Mouse (Mus musculus) heart, postnatal 25 days (tissue): ENCODE data around the gene Thada. TPM values are rescaled to one million over a fixed set of nuclear protein-coding genes. Genes with fewer than 3 reads are reported as not detected.
A peak's percentile ranks its signal among the peaks of the same experiment; 100 is the strongest.
"Not testable (repeated sequence)": the region's sequence is repeated elsewhere in the genome, so short reads cannot be mapped to it uniquely, and the experiment has no call there.

Experiments used
- DNase-seq: peaks from one replicate; pipeline ENCODE4 v3.0.0; 2022; ENCODE audit warnings: low spot score
- intact Hi-C: fragments of 180-260 bp; cut with DNase I; formaldehyde crosslinking; loops from one replicate; pipeline ENCODE4 v1.15.1; 2025
- total RNA-seq, 2 experiments: library from RNA; stranded (reverse); gene quantifications; 2 replicates each; pipeline ENCODE4 v1.2.3; 2021

Thada gene
- total RNA-seq, 2 experiments from 2014 or later, result 7.9 to 8.1 TPM

DNA sequence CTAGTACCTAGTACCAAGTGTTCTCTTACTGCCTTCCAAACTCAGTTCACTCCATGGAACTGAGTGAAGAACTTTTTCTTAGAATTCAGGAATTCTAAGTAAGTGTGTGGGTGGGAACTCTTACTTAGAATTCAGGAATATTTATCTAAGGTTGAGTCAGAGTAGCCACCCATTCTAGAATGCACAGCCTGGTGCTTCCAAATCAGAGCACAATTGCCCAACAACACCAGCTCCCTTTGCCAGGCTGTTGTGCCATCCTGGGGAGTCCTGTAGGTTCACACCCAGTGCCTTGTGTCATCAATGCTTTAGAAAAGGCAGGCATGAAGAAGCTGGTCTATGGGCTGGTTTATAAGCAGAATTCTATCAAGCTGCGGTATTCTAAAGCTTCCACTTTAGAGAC, 145.4 kb downstream of the Thada start:
- intact Hi-C loops, result no loop called here
- no peak for DNase-seq

GRCm38 (mm10) chr17:84314341-84314740, 151.7 kb downstream of the Thada start:
- intact Hi-C loops, result no loop called here
- DNase-seq, result no peak

- intact Hi-C loops, result no loop called here
- DNase-seq, result no peak
Measured at GRCm38 (mm10) chr17:84313494-84313893, 152.5 kb downstream of the Thada start.

- intact Hi-C loops, result no loop called here
- no peak for DNase-seq
Measured at GRCm38 (mm10) chr17:84306151-84306550, 159.9 kb downstream of the Thada start.

DNA sequence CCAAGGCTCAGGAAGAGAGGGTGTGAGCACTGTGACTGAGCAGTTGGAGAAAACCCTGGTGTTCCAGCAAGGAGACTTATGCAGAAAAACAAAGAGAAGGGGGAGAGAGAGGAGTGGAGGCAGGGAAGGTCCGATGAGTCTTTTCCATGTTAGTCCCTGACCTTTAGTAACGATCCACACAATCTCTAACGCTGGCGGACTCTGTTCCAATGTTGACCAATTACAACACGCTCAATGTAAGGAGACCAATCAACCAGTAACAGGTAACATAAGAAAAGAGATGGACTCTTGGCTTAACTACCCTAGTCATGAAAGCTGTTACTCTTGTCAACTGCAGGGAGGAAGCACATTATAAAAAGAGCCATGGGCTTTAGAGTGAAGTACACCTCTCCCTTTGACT, 160.9 kb downstream of the Thada start:
- intact Hi-C loops, result no loop called here
- DNase-seq, result no peak

DNA sequence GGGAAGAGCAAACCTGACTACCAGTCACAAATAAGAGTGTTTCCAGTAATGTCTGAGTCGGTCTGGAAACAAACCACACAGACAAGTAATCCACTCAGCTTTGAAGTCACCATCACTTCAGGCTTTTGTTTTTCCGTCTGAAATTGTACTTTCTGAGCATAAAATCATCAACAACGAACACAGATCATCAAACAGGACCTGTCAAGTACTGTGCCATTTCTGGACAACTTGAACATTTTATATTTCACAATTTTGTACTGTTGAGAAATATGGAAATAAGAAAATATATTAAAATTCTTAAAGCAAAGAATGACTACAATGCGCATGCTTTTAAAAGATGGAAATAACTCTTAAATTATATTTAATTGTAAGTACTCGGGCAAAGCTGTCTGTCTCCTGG, 161.9 kb downstream of the Thada start:
- intact Hi-C loops, result no loop called here
- no peak for DNase-seq

DNA sequence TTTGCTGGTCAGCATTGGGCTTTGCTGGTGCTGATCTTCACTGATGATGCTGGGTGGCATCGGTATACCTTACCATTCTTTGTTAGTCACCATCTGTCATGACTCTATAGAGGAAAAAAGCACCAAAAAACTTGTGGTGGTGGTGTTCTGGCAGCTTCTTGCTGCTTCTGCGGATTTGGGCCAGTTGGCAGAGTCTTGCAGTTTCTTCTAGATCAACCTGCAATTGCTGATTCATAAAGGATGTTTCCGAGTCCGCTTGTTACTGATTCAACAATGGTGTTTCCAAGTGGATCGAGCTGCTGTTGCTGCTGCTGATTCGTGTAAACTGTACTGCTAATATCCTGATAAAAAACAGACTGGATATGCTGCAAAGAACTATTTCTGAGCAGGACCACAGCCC, 168.0 kb downstream of the Thada start:
- intact Hi-C loops, result no loop called here
- no peak for DNase-seq

- intact Hi-C loops, result no loop called here
- no peak for DNase-seq
Measured at GRCm38 (mm10) chr17:84293221-84293620, 172.8 kb downstream of the Thada start.

GRCm38 (mm10) chr17:84291228-84291627, 174.8 kb downstream of the Thada start:
- DNase-seq, intact Hi-C loops: not testable (repeated sequence)

DNA sequence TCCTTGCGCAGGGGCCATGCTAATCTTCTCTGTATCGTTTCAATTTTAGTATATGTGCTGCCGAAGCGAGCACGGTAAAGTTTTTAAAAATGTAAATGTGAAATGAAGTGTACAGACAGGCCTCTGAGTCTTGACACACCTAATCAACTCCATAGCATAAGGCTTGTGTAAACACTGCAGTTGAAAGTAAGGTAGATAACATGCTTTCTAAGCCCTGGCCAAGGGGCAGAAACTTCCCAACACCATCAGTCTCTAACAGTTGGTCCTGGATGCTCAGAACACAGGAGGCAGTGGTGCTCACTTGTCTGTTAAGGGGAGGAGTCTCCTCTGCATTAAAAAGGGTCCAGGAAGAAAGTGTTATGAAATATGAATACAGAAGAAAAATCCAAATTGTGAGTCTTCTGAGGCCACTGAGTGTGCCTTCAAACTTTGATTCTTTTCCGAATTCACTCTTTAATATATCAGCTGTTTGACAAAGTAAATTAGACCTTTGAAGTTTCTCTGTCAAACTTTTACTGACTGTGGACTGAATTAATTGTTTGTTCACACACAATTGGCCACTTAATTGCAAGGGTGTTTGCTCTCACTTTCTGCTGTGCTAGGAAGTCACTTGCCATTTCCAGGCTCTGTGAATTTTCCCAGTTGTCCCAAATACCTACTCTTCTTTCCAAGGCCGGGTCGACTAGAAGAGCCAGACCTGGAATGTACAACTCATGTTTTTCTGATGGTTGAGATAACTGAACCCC, 178.2 kb downstream of the Thada start:
- no peak for DNase-seq
- intact Hi-C loops, result no loop called here

- no peak for DNase-seq
- intact Hi-C loops, result no loop called here
Measured at GRCm38 (mm10) chr17:84286536-84286935, 179.5 kb downstream of the Thada start.

GRCm38 (mm10) chr17:84282388-84283280, 183.4 kb downstream of the Thada start:
- intact Hi-C loops, result no loop called here
- no peak for DNase-seq

GRCm38 (mm10) chr17:84279001-84279400, 187.0 kb downstream of the Thada start:
- intact Hi-C loops, result loop anchor here (10.0 kb wide), 1 partner anchor 86 kb away; no protein-coding TSS in a partner anchor
- no peak for DNase-seq

- intact Hi-C loops, result loop anchor here (10.0 kb wide), 1 partner anchor 86 kb away; no protein-coding TSS in a partner anchor
- no peak for DNase-seq
Measured at GRCm38 (mm10) chr17:84278193-84278953, 187.6 kb downstream of the Thada start.

GRCm38 (mm10) chr17:84274999-84275398, 191.0 kb downstream of the Thada start:
- intact Hi-C loops, result loop anchor here (10.0 kb wide), 1 partner anchor 90 kb away; no protein-coding TSS in a partner anchor
- DNase-seq, result no peak

DNA sequence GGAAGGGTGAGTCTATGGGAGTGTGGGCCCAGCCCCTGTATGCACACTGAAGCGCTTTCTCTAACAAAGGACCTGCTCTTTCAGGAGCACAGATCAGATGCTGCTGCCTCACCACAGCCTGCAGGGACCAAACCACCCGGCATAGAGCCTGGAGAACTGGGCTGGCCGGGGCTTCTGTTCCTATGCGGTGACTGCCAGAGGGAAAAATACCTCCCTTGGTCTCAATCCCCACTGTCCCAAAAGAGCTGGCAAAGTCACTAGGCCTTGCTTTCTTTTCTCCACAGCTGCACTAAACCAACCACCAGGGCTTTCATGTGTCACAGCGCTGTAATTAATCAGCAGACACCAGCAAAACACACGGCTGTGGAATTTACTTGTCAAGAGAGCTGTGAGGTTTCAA, 191.8 kb downstream of the Thada start:
- intact Hi-C loops, result loop anchor here (10.0 kb wide), 1 partner anchor 91 kb away; no protein-coding TSS in a partner anchor
- DNase-seq, result peak; percentile 23

DNA sequence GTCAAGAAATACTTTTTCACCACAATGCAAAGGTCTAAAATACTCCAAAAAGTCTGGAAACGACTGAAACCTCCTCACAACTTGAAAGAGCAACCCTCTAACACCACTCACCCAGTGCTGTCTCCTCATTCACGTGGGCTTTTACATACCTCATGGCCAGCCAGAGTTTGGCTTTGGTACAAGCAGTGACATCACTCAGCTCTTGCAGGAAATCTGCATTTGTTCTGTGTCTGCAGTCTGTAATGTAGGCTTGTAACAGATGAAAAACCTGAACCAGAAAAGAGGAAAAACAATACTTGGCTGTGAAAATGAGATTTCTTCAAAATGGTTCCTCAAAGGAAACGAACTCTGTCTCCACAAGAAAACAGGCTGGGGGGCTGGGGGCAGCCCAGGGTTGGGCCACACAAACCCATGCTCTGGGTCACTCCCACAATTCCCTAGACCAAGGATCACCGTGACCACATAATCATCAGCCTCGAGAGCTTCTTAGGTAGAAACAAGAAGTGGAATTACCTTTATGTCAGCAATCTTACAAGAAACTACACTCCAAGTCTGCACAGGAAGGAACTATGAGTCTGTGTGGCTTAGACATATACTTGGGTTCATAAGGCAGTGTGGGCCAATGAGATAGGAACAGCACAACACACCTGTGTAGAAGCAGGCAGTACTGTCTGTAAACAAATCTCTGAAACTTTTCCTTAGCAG, 193.3 kb downstream of the Thada start:
- DNase-seq, result no peak
- intact Hi-C loops, result loop anchor here (10.0 kb wide), 1 partner anchor 92 kb away; no protein-coding TSS in a partner anchor

DNA sequence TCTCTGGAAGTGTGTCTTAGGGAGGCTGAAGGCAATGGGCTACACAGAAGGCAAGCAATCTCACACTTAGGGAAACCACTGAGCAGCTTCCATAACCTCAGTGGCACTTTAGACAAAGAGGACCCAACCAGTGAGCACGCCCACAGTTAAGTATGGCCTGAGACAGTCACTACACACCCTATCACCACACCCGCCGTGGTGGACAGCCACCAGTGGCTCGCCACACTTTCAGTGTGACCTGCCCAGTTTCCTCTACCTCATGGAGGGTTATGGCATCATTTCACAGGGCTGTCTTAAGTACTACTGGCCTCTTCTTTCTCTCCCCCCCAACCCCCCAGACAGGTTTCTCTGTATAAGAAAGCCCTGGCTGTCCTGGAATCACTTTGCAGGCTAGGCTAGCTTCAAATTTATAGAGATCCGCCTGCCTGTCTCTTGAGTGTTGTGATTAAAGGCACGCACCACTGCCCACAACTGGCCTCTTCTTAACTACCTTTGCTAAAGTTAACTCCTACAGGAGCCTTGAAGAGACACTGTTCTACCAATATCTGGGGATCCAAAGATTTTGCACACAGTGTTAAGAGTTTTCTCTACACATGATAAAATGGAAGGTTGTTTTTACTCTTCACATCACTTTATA, 194.3 kb downstream of the Thada start:
- intact Hi-C loops, result loop anchor here (10.0 kb wide), 1 partner anchor 93 kb away; no protein-coding TSS in a partner anchor
- DNase-seq, result no peak

DNA sequence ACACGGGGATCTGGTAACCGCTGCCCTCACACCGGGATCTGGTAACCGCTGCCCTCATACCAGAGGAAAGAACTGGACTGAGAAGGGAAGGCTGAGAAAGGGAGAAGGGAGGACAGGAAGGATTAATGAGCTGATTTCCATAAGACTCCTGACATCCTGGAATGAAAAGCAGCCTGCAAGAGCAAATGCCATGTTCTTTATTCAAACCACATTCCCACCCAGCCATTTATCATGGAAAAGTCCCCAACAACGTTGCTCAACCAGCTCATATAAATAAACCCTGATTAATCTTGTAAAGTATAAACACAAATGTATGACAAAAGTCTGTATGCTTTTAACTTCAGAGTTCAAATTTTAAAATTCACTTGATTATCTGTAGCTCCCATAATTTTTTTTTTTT, 196.3 kb downstream of the Thada start:
- no peak for DNase-seq
- intact Hi-C loops, result loop anchor here (10.0 kb wide), 1 partner anchor 95 kb away; no protein-coding TSS in a partner anchor
